Mouse (Mus musculus): ENCODE measurements around the gene Fthl17e.
A peak's percentile ranks its signal among the peaks of the same experiment; 100 is the strongest.
"Not testable (repeated sequence)": the region's sequence is repeated elsewhere in the genome, so short reads cannot be mapped to it uniquely, and the experiment has no call there.

Fthl17e gene

DNA sequence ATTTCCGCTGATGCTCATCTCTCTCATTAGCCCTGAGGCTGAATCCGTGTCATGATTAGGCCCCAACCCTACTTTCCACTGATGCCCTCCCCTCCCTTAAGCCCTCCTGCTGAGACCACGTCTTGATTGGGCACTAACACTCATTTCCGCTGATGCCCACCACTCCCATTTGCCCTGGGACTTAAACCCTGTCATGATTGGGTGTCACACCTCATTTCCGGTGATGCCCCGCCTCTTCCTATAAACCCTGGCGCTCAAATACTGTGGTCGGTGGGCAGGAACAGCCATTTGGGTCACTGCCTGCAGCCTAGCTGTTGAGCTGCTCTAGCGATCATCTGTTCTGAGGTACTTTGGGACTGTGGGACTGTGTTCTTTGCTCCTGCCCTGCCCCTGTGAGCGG is at the start of gene Fthl17e:
TSS of gene Fthl17e (plus strand) at position 301 of the 400 bp plus-strand sequence.
- not testable (repeated sequence) for DNase-seq (ENCODE audit: low read depth, low spot score)

DNA sequence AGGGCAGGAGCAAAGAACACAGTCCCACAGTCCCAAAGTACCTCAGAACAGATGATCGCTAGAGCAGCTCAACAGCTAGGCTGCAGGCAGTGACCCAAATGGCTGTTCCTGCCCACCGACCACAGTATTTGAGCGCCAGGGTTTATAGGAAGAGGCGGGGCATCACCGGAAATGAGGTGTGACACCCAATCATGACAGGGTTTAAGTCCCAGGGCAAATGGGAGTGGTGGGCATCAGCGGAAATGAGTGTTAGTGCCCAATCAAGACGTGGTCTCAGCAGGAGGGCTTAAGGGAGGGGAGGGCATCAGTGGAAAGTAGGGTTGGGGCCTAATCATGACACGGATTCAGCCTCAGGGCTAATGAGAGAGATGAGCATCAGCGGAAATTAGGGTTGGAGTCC is 46.6 kb upstream of the Fthl17e start, which contains the start of gene Fthl17d:
TSS of gene Fthl17d (minus strand) at position 101 of the 400 bp plus-strand sequence.
- not testable (repeated sequence) for DNase-seq (ENCODE audit: low read depth, low spot score)

DNA sequence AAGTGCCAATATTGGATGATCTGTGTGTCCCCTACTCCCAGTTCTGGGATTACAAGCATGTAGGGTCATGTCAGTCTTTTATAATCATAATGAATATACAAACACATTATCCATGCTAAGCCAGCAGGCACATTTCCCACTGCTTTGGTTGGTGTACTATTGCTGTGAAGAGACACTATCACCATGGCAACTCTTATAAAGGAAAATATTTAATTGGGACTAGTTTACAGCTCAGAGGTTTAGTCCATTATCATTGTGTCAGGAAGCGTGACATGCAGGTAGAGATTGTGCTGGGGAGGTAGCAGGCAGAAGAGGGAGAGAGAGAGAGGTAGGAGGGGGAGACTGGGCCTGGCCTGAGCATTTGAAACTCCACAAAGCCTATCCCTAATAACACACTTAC is 17.2 kb upstream of the Fthl17e start:
- DNase-seq (ENCODE audit: low read depth, low spot score): no peak

DNA sequence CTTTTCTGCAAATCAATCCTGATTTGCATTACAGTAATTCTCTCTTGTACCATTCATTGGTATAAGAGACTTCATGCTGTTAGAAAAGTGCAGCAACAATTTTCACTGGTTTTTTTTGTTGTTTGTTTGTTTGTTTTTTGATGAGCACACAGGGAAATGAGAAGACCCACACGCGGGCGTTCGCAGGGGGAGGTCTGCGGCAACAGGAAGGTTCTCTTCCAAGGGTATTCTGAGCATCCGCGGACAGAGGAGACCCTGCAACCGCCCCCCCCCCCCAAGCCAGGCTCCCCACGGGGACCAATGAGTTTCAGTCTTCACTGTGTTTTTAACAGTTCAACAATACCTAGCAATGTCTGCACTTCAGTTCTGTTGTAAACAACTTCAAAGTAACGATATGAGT is 13.8 kb upstream of the Fthl17e start:
- no peak for DNase-seq (ENCODE audit: low read depth, low spot score)

DNA sequence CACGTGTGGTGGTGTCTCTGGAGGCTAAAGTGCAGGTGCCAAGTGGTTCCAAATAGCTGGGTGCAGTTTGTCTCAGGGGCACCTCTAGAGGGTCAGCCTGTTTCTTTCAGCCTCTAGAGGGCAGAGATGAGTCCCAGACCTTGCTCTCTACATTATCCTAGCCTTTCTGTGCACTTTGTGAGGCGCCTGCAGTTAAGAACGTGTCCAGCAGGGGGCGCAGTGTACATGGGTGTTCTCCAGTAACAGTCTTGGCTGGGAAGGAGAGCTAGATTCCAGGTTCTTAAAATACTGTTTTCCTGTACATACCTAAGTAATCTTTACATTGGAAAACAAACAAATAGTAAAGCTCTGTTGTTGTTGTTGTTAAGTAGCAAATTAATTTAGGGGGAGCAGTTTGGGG is 8.3 kb downstream of the Fthl17e start:
- not testable (repeated sequence) for DNase-seq (ENCODE audit: low read depth, low spot score)

DNA sequence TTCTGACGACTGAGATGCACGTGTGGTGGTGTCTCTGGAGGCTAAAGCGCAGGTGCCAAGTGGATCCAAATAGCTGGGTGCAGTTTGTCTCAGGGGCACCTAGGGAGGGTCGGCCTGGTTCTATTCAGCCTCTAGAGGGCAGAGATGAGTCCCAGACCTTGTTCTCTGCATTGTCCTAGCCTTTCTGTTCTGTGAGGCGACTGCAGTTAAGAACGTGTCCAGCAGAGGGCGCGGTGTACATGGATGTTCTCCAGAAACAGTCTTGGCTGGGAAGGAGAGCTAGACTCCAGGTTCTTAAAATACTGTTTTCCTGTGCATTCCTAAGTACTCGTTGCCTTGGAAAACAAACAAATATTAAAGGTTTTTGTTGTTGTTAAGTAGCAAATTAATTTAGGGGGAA is 27.7 kb downstream of the Fthl17e start:
- peak; percentile 21 for DNase-seq (ENCODE audit: low read depth, low spot score)

DNA sequence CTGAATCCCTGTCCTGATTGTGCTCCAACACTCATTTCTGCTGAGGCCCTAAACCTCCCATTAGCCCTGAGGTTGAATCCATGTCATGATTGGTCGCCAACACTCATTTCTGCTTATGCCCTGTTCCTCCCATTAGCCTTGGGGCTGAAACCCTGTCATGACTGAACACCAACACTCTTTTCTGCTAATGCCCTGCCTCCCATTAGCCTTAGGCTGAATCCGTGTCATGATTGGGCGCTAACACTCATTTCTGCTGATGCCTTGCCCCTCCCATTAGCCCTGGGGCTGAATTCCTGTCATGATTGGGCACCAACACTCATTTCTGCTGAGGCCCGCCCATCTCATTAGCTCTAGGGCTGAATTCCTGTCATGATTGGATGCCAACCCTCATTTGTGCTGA is 28.8 kb downstream of the Fthl17e start:
- no peak for DNase-seq (ENCODE audit: low read depth, low spot score)

DNA sequence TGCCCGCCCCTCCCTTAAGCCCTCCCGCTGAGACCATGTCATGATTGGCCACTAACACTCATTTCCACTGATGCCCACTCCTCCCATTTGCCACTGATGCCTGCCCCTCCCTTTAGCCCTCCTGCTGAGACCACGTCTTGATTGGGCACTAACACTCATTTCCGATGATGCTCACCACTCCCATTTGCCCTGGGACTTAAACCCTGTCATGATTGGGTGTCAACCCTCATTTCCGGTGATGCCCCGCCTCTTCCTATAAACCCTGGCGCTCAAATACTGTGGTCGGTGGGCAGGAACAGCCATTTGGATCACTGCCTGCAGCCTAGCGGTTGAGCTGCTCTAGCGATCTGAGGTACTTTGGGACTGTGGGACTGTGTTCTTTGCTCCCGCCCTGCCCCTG is 29.4 kb downstream of the Fthl17e start, which contains the start of gene Fthl17f:
TSS of gene Fthl17f (plus strand) at position 301 of the 400 bp plus-strand sequence.
- DNase-seq (ENCODE audit: low read depth, low spot score): not testable (repeated sequence)

DNA sequence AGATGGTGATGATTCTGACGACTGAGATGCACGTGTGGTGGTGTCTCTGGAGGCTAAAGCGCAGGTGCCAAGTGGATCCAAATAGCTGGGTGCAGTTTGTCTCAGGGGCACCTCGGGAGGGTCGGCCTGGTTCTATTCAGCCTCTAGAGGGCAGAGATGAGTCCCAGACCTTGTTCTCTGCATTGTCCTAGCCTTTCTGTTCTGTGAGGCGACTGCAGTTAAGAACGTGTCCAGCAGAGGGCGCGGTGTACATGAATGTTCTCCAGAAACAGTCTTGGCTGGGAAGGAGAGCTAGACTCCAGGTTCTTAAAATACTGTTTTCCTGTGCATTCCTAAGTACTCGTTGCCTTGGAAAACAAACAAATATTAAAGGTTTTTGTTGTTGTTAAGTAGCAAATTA is 44.4 kb downstream of the Fthl17e start:
- DNase-seq (ENCODE audit: low read depth, low spot score): peak; percentile 11
